Mouse (Mus musculus): ENCODE results near the gene Tjp3. TPM values are rescaled to one million over a fixed set of nuclear protein-coding genes. Genes with fewer than 3 reads are reported as not detected.

The Tjp3 gene
- polyA plus RNA-seq, 1 experiment from 2014 or later = 3.2 TPM

DNA sequence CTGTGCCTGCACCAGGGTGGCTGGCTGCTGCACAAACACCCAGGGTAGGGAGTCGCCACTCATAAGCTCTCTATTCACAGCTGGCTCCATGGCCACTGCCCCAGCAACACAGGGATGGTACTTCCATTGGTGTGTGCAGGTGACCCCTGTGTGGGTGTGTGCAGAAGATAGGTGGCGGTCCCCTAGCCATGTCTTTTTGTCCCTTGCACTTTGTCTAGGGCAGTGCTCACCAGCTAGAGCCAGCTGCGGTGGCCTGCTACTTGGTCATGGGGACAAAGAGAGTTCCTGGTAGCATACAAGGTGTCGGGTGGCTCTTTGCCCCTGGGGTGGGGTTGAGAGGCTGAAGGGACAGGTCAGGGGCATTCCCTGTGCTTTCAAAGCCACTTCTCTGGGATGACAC, 47.2 kb downstream of the Tjp3 start:
- Histone ChIP-seq H3K9ac (no peak overlapping the region), H3K9me3 (replicated peaks) (no peaks in the 10 kb centered on the region), H3K4me1 (replicated peaks) (peaks cover 17% of the 10 kb centered on the region), H3K27me3 (peaks cover 49% of the 10 kb centered on the region), H3K27ac (no peak overlapping the region), H3K36me3 (no peaks in the 10 kb centered on the region), H3K4me2 (no peak overlapping the region), H3K4me3 (no peak overlapping the region)
- ATAC-seq (replicated peaks; ENCODE audit: insufficient number of reproducible peaks, insufficient read depth, low FRiP score, low read depth) = no peak
- WGBS = 71% methylated on average over 4 of the region's 4 CpGs

DNA sequence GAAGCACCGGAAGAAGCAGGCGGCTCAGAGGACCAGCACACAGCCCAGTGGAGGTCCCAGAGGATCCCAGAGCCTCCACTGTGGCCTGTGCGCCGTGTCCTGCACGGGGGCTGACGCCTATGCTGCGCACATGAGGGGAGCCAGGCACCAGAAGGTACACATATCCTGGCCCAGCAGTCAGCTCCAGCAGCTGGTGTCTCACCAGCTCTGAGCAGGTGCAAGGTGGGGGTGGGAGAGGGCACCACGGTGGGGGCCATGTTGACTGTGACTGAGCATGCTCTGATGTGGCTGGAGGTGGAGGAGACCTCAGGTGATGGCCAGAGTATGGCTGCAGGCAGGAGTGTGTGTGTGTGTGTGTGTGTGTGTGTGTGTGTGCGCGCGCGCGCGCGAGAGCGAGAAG, 49.4 kb downstream of the Tjp3 start:
- H3K27me3 ChIP-seq = peaks cover 60% of the 10 kb centered on the region
- no peak overlapping the region for H3K4me3 ChIP-seq
- H3K4me2 ChIP-seq = no peak overlapping the region
- ATAC-seq (replicated peaks; ENCODE audit: insufficient number of reproducible peaks, insufficient read depth, low FRiP score, low read depth) = no peak
- H3K4me1 ChIP-seq (replicated peaks) = peaks cover 17% of the 10 kb centered on the region
- 91% methylated on average over 16 of the region's 16 CpGs for WGBS
- H3K9ac ChIP-seq = no peak overlapping the region
- H3K9me3 ChIP-seq (replicated peaks) = no peaks in the 10 kb centered on the region
- H3K27ac ChIP-seq = no peak overlapping the region
- no peaks in the 10 kb centered on the region for H3K36me3 ChIP-seq

DNA sequence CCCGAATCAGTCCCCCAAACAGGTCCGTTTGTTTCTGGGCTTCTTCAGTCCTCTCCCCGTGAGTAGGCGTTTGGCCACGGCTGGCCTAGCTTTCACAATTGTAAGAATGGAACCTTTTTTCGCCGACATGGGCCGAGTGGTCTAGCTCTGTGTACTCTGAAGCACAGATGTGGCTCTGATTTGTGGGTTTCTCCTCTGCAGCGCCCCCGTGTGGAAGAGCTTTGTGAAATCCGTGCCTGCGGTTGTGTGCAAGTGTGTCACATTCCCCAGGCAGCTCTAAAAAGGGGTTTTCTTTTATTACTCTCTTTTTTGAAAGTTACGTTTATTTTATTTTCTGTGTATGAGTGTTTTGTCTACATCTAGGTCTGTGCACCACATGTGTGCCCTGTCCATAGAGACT, 50.5 kb downstream of the Tjp3 start:
- no peak overlapping the region for H3K4me3 ChIP-seq
- ATAC-seq (replicated peaks; ENCODE audit: insufficient number of reproducible peaks, insufficient read depth, low FRiP score, low read depth) = no peak
- no peak overlapping the region for H3K9ac ChIP-seq
- no peaks in the 10 kb centered on the region for H3K9me3 ChIP-seq (replicated peaks)
- H3K27ac ChIP-seq = no peak overlapping the region
- H3K36me3 ChIP-seq = no peaks in the 10 kb centered on the region
- H3K4me2 ChIP-seq = no peak overlapping the region
- H3K4me1 ChIP-seq (replicated peaks) = peaks cover 17% of the 10 kb centered on the region
- 26% methylated on average over 13 of the region's 13 CpGs for WGBS
- peaks cover 60% of the 10 kb centered on the region for H3K27me3 ChIP-seq

DNA sequence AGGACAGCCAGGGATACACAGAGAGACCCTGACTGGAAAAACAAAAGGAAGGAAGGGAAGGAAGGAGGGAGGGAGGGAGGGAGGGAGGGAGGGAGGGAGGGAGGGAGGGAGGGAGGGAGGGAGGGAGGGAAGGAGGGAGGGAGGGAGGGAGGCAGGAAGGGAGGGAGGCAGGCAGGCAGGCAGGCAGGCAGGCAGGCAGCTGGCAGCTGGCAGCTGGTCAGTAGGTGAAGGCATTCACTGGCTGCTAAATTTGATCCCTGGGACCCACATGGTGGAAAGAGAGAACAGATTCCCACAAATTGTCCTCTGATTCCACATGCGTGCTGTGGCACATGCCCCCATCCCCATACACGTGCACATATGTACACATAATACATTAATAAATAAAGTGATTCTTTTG, 52.8 kb downstream of the Tjp3 start:
- no peak for ATAC-seq (replicated peaks; ENCODE audit: insufficient number of reproducible peaks, insufficient read depth, low FRiP score, low read depth)
- peaks cover 51% of the 10 kb centered on the region for H3K27me3 ChIP-seq
- H3K9ac ChIP-seq = no peak overlapping the region
- H3K27ac ChIP-seq = no peak overlapping the region
- 74% methylated on average over 2 of the region's 2 CpGs for WGBS
- H3K4me2 ChIP-seq = no peak overlapping the region
- no peak overlapping the region for H3K4me3 ChIP-seq
- H3K9me3 ChIP-seq (replicated peaks) = no peaks in the 10 kb centered on the region
- peaks cover 11% of the 10 kb centered on the region for H3K4me1 ChIP-seq (replicated peaks)
- no peaks in the 10 kb centered on the region for H3K36me3 ChIP-seq

DNA sequence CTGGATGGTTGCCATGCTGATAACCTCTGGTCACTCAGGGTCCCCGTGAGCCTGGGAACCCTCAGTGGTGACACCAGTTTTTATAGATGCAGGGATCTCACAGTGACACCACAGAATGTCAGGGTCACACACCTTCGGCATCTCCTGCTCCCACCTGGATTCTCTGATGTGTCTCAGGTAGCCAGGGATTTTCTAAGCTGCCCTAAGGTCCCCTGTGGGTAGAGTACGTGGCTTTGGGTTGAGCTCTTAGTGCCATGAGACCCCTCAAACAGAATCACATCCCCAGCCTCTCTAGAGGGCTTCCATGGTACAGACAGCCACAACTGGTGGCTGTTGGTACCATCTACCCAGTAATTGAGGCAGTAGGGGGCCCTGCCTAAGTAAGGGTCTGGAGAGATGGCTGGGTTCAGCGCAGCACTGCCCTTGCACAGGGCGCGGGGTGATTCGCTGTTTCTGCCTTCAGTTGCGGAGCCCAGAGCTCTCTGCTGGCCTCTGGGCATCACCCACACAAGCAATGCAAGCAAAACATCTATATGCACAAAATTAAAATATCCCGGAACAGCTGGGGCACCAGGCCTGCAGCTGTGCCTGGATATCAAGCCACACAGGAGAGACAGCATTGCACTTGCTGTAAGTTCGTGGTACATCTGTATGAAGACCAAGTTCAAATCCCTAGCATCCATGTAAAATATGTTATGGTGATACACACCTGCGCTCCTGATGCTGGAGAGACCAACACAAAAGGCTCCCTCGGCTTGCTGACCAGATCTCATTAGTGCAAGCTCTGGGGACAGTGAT, 54.7 kb downstream of the Tjp3 start:
- no peak for ATAC-seq (replicated peaks; ENCODE audit: insufficient number of reproducible peaks, insufficient read depth, low FRiP score, low read depth)
- Histone ChIP-seq H3K9ac (no peak overlapping the region), H3K9me3 (replicated peaks) (no peaks in the 10 kb centered on the region), H3K27me3 (peaks cover 42% of the 10 kb centered on the region), H3K4me1 (replicated peaks) (peaks cover 22% of the 10 kb centered on the region), H3K4me2 (no peak overlapping the region), H3K27ac (no peak overlapping the region), H3K4me3 (no peak overlapping the region), H3K36me3 (no peaks in the 10 kb centered on the region)
- WGBS = 84% methylated on average over 12 of the region's 12 CpGs

DNA sequence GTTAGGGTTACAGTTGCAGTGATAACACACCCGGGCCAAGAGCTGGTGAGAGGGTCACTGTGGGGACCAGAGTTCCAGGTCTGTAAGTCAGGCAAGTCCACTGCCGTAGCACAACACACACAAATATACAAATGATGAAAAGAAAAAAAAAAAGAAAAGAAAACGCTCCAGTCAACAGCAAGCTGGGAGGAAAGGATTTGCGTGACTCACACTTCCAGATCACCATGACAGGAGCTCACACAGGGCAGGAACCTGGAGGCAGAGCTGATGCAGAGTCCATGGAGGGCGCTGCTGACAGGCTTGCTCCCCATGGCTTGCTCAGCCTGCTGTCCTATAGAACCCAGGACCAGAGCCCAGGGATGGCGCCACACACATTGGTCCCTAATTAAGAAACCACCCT, 57.2 kb downstream of the Tjp3 start:
- no peak for ATAC-seq (replicated peaks; ENCODE audit: insufficient number of reproducible peaks, insufficient read depth, low FRiP score, low read depth)
- peaks cover 42% of the 10 kb centered on the region for H3K27me3 ChIP-seq
- 78% methylated on average over 6 of the region's 6 CpGs for WGBS

DNA sequence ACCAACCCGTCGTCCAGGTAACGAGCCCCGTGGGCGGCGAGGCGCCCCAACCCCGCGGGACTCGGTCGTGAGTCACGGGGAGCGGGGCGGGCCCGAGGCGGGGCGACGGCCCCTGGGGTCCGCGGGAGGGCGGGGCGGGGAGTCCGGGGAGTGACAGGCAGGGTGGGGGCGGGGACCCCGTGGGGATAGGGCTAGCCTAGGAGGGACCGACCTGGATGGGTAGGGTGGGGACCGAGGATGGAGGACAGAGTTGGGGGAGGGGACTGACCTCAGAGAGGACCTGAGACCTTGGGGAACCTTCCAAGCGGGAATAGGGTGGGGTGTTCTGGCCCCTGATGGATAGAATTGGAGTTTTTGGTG, 58.2 kb downstream of the Tjp3 start:
- Histone ChIP-seq H3K4me2 (peak overlapping the region; percentile 69), H3K9ac (peak overlapping the region; percentile 63), H3K9me3 (replicated peaks) (no peaks in the 10 kb centered on the region), H3K27me3 (peaks cover 49% of the 10 kb centered on the region), H3K4me1 (replicated peaks) (peaks cover 26% of the 10 kb centered on the region), H3K27ac (peak overlapping the region; percentile 32; the same call in 1 of the 2 replicates), H3K4me3 (peak overlapping the region; percentile 69), H3K36me3 (no peaks in the 10 kb centered on the region)
- peak; percentile 58 for ATAC-seq (replicated peaks; ENCODE audit: insufficient number of reproducible peaks, insufficient read depth, low FRiP score, low read depth)
- under 1% methylated on average over 27 of the region's 28 CpGs for WGBS

More for the DNA sequence above, 57.2 kb downstream of the Tjp3 start:
- peaks cover 26% of the 10 kb centered on the region for H3K4me1 ChIP-seq (replicated peaks)
- H3K9ac ChIP-seq = no peak overlapping the region
- no peak overlapping the region for H3K4me2 ChIP-seq
- no peak overlapping the region for H3K4me3 ChIP-seq
- H3K9me3 ChIP-seq (replicated peaks) = no peaks in the 10 kb centered on the region
- no peaks in the 10 kb centered on the region for H3K36me3 ChIP-seq
- no peak overlapping the region for H3K27ac ChIP-seq

DNA sequence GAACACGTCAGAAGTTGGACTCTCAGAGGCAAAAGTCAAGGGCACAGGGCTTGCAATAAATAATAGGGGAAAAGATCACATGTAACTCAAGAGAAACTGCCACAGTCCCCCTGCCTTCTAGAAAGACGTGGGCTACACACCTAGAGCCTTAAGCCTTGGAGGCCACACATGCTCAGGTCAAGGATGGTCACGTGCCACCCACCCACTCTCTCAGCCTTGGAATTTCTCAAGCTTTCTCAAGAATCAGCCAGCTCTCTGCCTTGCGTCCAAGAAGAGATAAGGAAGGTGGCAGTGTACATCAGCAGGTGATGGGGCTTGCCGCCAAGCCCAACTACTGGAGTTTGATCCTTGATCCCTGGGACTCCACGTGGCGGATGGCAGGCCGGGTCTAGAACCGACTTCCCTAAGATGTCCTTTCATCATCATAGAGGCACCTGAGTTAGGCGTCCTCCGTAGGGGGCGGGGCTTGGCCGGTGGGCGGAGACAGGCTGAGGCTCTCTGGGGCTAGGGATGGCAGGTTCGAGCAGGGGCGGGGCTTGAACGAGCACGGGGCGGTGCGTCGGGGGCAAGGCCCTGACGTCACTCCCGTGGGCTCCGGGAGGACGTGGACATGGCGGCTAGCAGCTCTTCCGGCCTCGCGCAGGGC, 58.7 kb downstream of the Tjp3 start, which contains the start of gene Zfr2:
Zfr2 (plus strand) TSS at position 576 of the 646 bp plus-strand sequence.
- Histone ChIP-seq H3K27me3 (peaks cover 47% of the 10 kb centered on the region), H3K9ac (peak within 1 kb of the TSS; percentile 63), H3K4me3 (peak within 1 kb of the TSS; percentile 69), H3K36me3 (no peaks in the 10 kb centered on the region), H3K4me1 (replicated peaks) (peaks cover 26% of the 10 kb centered on the region), H3K9me3 (replicated peaks) (no peaks in the 10 kb centered on the region), H3K27ac (peak within 1 kb of the TSS; percentile 32; the same call in 1 of the 2 replicates), H3K4me2 (peak within 1 kb of the TSS; percentile 69)
- 7% methylated on average over 29 of the region's 29 CpGs for WGBS
- peak; percentile 85 for ATAC-seq (replicated peaks; ENCODE audit: insufficient number of reproducible peaks, insufficient read depth, low FRiP score, low read depth)

DNA sequence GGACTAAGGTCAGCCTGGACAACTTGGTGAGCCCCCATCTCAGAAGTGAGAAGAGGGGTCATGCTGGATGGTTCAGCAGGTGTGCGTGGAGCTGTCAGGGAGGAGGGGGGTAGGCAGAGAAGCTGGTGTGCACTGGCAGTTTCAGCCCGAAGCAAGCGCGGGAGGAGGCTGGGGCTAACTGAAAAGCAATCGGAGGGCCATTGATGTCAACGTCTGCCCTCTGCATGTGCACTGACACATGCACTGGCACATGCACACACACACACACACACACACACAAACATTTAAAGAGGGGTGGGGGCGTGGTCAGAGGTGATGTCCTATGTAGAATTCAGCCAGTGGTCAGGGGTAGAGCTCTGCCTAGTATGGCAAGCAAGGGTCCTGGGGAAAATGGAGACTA, 59.9 kb downstream of the Tjp3 start:
- no peak for ATAC-seq (replicated peaks; ENCODE audit: insufficient number of reproducible peaks, insufficient read depth, low FRiP score, low read depth)
- no peak overlapping the region for H3K9ac ChIP-seq
- peaks cover 43% of the 10 kb centered on the region for H3K27me3 ChIP-seq
- H3K4me1 ChIP-seq (replicated peaks) = peaks cover 26% of the 10 kb centered on the region
- no peaks in the 10 kb centered on the region for H3K36me3 ChIP-seq
- H3K4me3 ChIP-seq = no peak overlapping the region
- no peaks in the 10 kb centered on the region for H3K9me3 ChIP-seq (replicated peaks)
- WGBS = 44% methylated on average over 7 of the region's 7 CpGs
- no peak overlapping the region for H3K27ac ChIP-seq
- H3K4me2 ChIP-seq = no peak overlapping the region

DNA sequence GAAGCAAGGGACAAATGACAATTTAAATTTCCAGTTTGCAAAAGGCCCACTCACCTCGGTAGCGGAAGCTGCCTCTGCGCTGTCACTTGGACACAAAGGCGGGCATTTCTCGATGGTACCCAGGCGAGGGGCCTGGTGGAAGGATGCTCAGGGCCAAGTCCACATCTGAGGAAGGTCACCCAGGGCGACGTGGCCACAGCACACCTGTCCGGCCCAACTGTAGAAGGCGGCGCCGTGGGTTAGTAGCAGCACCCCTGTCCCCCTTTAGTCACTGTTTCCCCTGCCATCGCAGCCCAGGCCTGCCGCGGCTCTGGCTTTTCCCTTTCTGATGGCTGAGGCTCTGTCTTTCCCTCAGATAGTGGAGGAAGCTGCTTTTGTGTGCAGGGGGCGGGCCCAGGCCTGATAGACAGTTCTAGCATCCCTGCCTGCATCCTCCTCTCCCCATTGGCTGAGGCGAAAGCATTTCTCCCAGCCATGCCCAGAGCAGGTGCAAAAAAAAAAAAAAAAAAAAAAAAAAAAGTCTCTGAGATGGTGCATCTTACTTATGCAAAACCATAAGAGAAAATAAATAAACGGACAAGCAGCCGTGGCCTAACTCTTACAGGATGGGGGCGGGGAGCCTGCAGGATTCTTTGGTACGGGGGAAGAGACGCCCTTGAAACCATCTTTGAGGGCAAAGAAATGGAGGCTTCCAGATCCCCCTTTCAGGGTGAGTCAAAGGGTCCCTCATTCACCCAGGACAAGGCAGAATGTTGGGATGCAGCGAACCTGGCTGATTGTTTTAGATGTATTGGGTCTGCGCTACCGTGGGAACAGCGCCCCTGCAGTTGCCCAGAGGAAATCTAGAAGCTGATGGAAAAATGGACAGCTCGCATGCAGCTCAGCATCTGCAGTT, 60.7 kb downstream of the Tjp3 start, which contains the start of gene Atcay:
Atcay (minus strand) TSS at position 396 of the 895 bp plus-strand sequence.
- no peak for ATAC-seq (replicated peaks; ENCODE audit: insufficient number of reproducible peaks, insufficient read depth, low FRiP score, low read depth)
- H3K4me2 ChIP-seq = peak within 1 kb of the TSS; percentile 54
- H3K27ac ChIP-seq = no peak within 1 kb of the TSS
- H3K9me3 ChIP-seq (replicated peaks) = no peaks in the 10 kb centered on the region
- H3K4me1 ChIP-seq (replicated peaks) = peaks cover 26% of the 10 kb centered on the region
- peaks cover 43% of the 10 kb centered on the region for H3K27me3 ChIP-seq
- WGBS = 10% methylated on average over 27 of the region's 27 CpGs
- peak within 1 kb of the TSS; percentile 27 for H3K9ac ChIP-seq
- no peaks in the 10 kb centered on the region for H3K36me3 ChIP-seq
- peak within 1 kb of the TSS; percentile 18 for H3K4me3 ChIP-seq

Measured in heart, embryonic 15.5 days (tissue).